Mouse (Mus musculus): ENCODE measurements around the gene Gm10310. TPM values are rescaled to one million over a fixed set of nuclear protein-coding genes. Genes with fewer than 3 reads are reported as not detected.

Gene Gm10310
- polyA plus RNA-seq (2015; fragmentation: Nextera tagmentation; extraction: Ambion mirVana) = not detected in 2 replicates

DNA sequence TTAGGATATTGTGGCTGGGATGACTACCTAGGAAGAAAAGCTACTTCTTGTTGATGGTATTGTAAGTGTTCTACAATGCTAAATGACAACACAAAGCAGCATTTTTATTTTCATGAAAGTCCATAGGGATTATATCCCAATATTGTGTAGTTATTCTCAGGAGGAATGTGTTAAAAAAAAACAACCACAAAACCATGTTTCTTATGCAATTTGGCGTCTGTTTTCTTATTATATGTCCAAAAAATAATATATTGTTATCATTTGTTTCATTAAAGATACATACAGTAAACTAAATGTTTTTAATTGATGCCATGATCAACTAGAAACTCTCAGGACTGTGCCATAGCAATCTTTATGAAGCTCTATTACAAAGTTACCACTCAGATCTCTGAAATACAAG, at the start of gene Gm10310:
TSS of gene Gm10310 (minus strand) at position 101 of the 400 bp plus-strand sequence.

DNA sequence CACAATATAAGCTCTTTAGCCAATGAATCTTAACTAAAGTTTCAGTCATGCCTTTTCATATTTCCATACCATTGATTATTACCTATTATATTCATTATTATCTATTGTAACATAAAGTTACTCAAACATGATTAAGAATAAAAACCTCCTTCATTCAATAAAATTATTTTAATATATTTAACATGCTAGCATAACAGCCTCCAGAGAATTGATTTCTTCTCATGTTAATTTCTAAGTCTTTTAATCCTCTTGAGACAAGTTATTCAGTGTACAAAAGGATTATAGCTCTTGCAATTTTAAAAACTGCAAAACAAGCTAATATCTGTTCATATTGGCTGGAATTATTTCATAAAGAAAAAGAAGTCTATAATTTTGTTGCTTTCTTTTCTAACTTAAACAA, 45.2 kb upstream of the Gm10310 start, which contains the start of gene Olfr821:
TSS of gene Olfr821 (plus strand) at position 301 of the 400 bp plus-strand sequence.

DNA sequence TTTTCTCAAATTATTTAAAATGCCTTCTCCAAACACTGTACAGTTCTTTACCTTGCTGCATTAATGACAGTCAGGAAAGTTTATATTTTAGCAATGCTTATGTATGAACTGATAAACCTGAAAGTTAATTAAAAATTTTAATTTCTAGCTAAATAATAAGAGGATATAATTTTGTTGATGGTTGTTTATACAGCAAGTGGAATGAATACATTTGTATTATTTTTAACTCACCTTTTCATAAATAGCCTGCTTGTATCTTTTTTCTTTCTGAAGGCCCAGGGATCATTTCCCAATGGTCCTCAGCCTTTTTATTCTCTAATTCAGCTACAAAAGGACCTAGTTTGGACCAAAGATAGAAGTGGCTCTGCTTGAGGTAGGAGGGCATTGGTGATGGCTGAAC, 27.5 kb upstream of the Gm10310 start, which contains the start of gene Olfr820:
TSS of gene Olfr820 (plus strand) at position 301 of the 400 bp plus-strand sequence.

DNA sequence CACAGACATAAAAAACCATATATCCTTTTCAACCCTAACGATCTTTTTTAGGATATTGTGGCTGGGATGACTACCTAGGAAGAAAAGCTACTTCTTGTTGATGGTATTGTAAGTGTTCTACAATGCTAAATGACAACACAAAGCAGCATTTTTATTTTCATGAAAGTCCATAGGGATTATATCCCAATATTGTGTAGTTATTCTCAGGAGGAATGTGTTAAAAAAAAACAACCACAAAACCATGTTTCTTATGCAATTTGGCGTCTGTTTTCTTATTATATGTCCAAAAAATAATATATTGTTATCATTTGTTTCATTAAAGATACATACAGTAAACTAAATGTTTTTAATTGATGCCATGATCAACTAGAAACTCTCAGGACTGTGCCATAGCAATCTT, 8.8 kb downstream of the Gm10310 start, which contains the start of gene Olfr247:
TSS of gene Olfr247 (minus strand) at position 101 of the 400 bp plus-strand sequence.

DNA sequence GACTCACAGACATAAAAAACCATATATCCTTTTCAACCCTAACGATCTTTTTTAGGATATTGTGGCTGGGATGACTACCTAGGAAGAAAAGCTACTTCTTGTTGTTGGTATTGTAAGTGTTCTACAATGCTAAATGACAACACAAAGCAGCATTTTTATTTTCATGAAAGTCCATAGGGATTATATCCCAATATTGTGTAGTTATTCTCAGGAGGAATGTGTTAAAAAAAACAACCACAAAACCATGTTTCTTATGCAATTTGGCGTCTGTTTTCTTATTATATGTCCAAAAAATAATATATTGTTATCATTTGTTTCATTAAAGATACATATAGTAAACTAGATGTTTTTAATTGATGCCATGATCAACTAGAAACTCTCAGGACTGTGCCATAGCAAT, 17.7 kb downstream of the Gm10310 start, which contains the start of gene Olfr819:
TSS of gene Olfr819 (minus strand) at position 101 of the 400 bp plus-strand sequence.

DNA sequence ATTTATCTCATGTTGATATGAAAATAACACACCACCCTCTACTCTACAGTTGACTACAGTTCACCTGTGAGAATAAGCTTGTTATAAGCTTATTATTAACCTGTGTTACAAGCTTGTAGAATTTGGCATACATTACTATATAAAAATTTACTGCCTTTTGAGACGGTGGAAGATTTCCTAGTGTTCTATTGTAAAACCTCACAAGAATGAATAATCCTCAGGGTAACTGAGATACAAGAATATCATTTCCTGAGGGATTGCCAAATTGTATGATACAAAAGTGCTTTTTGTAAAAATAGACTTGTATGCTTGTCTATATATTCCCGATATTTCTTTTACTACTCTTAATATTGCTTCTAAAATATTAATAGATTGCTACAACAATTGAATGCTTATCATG, 35.9 kb downstream of the Gm10310 start, which contains the start of gene Olfr818:
TSS of gene Olfr818 (minus strand) at position 101 of the 400 bp plus-strand sequence.

Other genes starting within 250 kb of the Gm10310 start
- gene Olfr806, start 243.1 kb downstream of the Gm10310 start, polyA plus RNA-seq (2015; fragmentation: Nextera tagmentation; extraction: Ambion mirVana) = not detected in 2 replicates
- not detected in 2 replicates for gene Olfr807, start 227.3 kb downstream of the Gm10310 start, polyA plus RNA-seq (2015; fragmentation: Nextera tagmentation; extraction: Ambion mirVana)
- not detected in 2 replicates for gene Olfr808, start 219.6 kb downstream of the Gm10310 start, polyA plus RNA-seq (2015; fragmentation: Nextera tagmentation; extraction: Ambion mirVana)
- gene Olfr809, start 210.4 kb downstream of the Gm10310 start, polyA plus RNA-seq (2015; fragmentation: Nextera tagmentation; extraction: Ambion mirVana) = not detected in 2 replicates
- not detected in 2 replicates for gene Olfr810, start 190.1 kb downstream of the Gm10310 start, polyA plus RNA-seq (2015; fragmentation: Nextera tagmentation; extraction: Ambion mirVana)
- not detected in 2 replicates for gene Olfr811, start 180.7 kb downstream of the Gm10310 start, polyA plus RNA-seq (2015; fragmentation: Nextera tagmentation; extraction: Ambion mirVana)
- gene Olfr812, start 139.0 kb downstream of the Gm10310 start, polyA plus RNA-seq (2015; fragmentation: Nextera tagmentation; extraction: Ambion mirVana) = not detected in 2 replicates
- gene Olfr813, start 129.7 kb downstream of the Gm10310 start, polyA plus RNA-seq (2015; fragmentation: Nextera tagmentation; extraction: Ambion mirVana) = not detected in 2 replicates
- not detected in 2 replicates for gene Olfr814, start 105.2 kb downstream of the Gm10310 start, polyA plus RNA-seq (2015; fragmentation: Nextera tagmentation; extraction: Ambion mirVana)
- gene Olfr815, start 79.2 kb downstream of the Gm10310 start, polyA plus RNA-seq (2015; fragmentation: Nextera tagmentation; extraction: Ambion mirVana) = not detected in 2 replicates
- not detected in 2 replicates for gene Olfr816, start 69.5 kb downstream of the Gm10310 start, polyA plus RNA-seq (2015; fragmentation: Nextera tagmentation; extraction: Ambion mirVana)
- not detected in 2 replicates for gene Olfr818, start 36.0 kb downstream of the Gm10310 start, polyA plus RNA-seq (2015; fragmentation: Nextera tagmentation; extraction: Ambion mirVana)
- not detected in 2 replicates for gene Olfr819, start 17.8 kb downstream of the Gm10310 start, polyA plus RNA-seq (2015; fragmentation: Nextera tagmentation; extraction: Ambion mirVana)
- gene Olfr247, start 8.9 kb downstream of the Gm10310 start, polyA plus RNA-seq (2015; fragmentation: Nextera tagmentation; extraction: Ambion mirVana) = not detected in 2 replicates
- gene Olfr820, start 27.6 kb upstream of the Gm10310 start, polyA plus RNA-seq (2015; fragmentation: Nextera tagmentation; extraction: Ambion mirVana) = not detected in 2 replicates
- gene Olfr821, start 45.3 kb upstream of the Gm10310 start, polyA plus RNA-seq (2015; fragmentation: Nextera tagmentation; extraction: Ambion mirVana) = not detected in 2 replicates
- gene Olfr822, start 86.1 kb upstream of the Gm10310 start, polyA plus RNA-seq (2015; fragmentation: Nextera tagmentation; extraction: Ambion mirVana) = not detected in 2 replicates
- not detected in 2 replicates for gene Olfr823, start 130.3 kb upstream of the Gm10310 start, polyA plus RNA-seq (2015; fragmentation: Nextera tagmentation; extraction: Ambion mirVana)
- not detected in 2 replicates for gene Olfr824, start 144.9 kb upstream of the Gm10310 start, polyA plus RNA-seq (2015; fragmentation: Nextera tagmentation; extraction: Ambion mirVana)
- not detected in 2 replicates for gene Olfr825, start 181.7 kb upstream of the Gm10310 start, polyA plus RNA-seq (2015; fragmentation: Nextera tagmentation; extraction: Ambion mirVana)
- gene Olfr826, start 199.1 kb upstream of the Gm10310 start, polyA plus RNA-seq (2015; fragmentation: Nextera tagmentation; extraction: Ambion mirVana) = not detected in 2 replicates
- gene Olfr827, start 229.3 kb upstream of the Gm10310 start, polyA plus RNA-seq (2015; fragmentation: Nextera tagmentation; extraction: Ambion mirVana) = not detected in 2 replicates